Mouse (Mus musculus): ENCODE data around the gene Hipk1. TPM values are rescaled to one million over a fixed set of nuclear protein-coding genes. Genes with fewer than 3 reads are reported as not detected.

Gene Hipk1
- total RNA-seq, 2 experiments from 2014 or later: 69.6 to 76.7 TPM

DNA sequence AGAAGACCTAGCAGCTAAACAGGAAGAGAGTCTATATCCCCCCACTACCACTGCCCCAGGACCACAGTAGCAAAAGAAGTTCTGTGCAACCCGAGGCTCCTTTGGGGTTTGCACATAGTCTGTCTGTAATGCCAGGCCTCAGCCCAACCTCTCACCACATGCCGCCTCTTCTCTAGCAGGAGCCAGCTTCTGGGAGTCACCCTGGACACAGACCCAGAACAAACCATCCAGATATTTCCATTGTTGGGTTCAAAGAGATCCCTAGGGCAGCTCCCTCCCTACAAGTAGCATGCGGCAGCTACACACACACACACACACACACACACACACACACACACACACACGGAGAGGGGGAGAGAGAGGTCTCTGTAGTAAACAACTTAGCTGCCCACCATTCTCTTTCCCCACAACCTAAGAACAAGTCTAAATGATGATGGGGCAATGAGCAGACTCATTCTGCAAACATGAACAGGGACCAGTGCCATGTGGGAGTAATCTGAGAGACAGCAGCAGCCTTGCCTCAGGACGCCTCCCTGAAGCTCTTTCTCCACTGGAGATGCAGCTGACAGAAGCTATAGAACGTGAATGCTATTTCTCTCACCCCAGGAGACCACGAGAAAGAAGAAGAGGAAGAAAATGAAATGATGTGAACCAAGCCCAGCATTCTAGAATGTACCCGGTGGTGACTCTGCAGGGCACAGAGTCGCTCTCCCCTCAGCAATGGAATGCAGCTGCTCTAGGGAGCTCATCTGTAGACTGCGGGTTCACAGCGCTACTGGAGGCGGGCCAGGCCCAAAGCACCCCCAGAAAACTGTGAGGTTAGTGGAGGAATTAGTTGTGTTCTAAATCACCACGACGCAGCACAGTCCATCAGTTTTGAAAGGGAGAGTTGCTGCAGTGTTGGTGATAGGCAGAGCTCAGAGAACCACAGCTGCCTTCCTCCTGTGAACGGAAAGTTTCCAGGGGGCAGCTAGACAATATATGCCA, 74.3 kb downstream of the Hipk1 start:
- DNase-seq (ENCODE audit: low spot score in 2 of 2): peak in 1 of 2 experiments; percentile 29

DNA sequence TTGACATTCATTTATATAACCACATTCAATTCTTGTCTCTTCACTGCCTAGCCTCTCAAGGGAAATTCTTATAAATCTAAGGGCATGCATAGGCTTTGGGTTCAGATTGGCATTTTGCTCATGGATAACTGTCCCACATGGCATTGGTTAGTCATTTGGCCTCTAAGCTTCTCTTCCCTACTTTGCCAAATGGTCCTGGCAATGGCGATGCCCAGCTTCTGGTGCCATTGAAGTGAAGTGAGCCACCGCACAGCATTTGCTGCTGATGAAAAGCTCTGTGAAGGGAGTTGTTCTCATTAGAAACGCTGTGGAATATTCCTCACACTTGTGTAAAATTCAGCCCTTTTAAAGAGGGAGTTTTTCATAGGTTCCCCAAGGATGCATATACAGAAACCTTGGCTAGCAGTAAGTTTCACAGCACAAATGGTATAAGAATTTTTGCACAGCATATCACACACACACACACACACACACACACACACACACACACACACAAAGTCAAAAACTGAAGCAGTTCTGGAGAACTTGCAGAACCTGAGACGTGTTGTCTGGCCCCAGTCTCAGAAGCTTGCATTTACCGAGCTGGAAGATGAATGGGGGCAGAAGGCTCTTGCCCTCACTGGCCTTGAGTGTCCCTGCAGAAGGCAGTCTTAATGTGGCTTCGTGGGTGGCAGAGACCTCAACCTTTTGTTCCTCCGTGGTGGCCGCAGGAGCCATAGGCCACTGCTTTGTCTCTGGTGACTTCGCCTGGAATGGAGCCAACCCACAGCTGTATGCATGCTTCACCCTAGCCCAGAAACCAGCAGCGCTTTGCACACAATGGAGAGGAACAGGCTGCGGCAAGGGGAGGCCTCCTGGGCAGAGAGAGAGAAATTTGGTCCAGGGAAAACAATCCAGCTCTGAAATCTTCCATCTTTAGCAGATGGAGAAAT, 75.3 kb downstream of the Hipk1 start:
- DNase-seq (ENCODE audit: low spot score in 2 of 2): peak; percentile 43 to 69

DNA sequence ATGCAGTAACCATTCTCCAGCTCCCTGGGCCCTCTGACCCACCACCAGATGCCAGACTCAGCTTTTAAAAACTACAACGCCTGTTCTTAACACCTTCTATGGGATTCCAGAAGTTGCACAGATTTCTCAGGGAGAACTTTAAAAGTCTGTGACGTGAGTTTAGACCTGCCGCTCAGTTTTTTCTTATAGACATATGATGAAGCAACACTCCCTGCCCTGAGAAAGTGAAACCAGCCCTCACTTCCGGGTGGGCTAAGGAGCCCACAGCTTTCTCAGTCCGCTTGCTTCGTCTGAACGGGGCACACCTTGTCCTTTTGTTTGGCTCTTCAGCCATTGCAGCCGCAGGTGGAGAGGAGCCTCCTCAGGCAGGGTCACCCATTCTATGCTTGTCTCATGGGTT, 76.4 kb downstream of the Hipk1 start:
- no peak for DNase-seq (ENCODE audit: low spot score in 2 of 2)

DNA sequence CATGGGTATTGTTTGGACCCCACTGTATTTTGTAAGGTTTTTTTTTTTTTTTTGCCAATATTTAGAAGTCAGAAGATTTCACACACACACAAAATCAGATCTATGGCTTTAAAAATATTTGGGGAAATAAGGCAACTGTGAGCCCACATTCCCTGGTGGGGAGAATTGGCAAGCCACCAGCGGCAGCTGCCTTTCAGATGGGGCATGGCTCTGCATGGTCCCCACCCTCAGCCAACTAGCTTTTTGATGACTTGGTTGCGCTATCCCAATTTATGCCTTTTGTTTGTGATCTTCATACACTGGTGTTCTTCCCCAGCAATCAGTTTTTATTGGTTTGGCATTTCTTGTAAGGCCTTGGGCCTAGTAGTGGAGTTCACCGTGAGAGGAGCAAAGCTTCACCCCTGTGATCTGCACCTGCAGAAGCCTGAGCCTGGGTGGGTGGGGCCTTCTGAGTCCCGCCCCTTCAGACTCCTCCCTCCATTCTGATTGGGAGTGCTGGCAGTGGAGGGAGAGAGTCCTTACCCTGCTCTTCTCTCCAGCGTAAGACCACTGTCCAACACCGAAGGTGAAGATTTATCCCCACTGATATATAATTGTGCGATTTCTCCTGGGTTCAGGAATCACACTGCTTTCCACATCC, 77.0 kb downstream of the Hipk1 start:
- no peak for DNase-seq (ENCODE audit: low spot score in 2 of 2)

DNA sequence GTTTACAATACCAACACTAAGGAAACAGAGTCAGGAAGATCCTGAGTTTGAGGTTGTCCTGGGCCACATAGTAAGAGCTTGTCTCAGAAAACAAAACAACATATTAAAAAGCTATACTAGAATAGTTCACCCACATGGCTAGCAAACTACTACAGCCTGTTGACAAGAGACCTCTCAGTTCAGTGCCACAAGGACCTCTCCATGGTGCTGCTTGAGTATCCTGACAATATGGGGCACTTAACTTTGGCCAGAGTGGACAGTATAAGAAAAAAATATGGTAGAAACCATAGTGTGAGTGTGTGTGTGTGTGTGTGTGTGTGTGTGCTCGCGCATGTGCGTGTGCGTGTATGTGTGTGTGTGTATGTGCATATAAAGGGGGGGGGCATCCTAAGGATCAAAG, 79.2 kb downstream of the Hipk1 start:
- DNase-seq (ENCODE audit: low spot score in 2 of 2): no peak

DNA sequence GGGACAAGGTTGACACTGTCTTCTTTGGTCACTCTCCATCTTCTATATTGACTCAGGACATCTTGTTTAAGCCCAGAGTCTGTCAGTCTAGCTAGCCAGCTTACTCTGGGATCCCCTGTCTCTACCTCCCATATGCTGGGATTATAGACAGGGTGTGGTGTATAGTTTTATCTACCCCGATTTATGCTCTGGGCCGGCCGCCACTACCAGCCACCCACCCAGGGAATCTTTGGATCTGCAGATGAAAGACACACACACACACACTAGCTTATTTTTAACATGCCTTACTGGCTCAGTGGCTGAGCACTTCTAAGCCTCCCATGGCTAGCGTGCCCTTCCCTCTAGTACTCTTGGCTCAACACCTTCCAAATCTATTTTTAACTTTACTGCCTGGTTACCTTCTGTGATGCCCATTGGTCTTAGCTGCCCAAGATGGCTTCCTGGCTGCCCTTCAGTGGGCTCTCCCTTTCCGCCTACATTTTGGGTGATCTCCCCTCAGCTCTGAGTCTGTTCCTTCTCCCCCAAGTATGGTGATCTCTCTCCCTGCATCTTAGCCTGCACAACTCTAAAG, 81.8 kb downstream of the Hipk1 start:
- no peak for DNase-seq (ENCODE audit: low spot score in 2 of 2)

DNA sequence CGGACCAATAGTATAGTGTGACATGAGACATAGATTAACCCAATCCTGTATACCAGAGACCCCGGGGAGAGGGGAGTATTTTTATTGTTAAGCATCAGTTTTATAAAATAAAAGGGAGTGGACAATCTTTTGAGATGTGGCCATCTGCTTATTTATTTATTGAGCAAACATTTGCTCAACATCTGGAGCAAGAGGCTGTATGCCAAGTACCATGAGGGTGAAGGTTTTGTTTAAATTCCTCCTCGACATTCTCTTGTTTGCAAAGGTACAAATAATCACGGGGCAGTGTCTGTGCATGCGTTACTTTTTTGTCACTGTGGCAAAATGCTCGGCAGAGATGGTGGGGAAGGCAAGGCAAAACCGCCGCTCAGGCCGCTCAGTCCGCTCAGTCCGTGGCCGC, 85.9 kb downstream of the Hipk1 start:
- DNase-seq (ENCODE audit: low spot score in 2 of 2): no peak

DNA sequence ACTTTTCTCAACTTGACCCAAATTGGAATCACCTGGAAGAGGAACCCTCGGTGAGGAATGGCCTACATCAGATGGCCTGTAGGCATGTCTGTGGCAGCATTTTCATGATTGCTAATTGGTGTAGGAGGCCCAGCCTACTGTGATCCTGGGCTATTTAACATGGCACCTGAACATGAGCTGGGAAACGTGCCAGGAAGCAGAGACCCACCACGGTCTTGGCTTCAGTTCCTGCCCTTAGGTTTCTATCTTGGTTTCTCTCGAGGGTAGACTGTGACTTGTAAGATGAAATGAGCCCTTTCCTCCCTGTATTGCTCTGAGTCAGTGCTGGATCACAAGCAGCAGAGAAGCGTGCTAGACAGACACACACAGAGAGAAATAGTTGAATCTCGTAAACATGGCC, 86.7 kb downstream of the Hipk1 start:
- no peak for DNase-seq (ENCODE audit: low spot score in 2 of 2)

DNA sequence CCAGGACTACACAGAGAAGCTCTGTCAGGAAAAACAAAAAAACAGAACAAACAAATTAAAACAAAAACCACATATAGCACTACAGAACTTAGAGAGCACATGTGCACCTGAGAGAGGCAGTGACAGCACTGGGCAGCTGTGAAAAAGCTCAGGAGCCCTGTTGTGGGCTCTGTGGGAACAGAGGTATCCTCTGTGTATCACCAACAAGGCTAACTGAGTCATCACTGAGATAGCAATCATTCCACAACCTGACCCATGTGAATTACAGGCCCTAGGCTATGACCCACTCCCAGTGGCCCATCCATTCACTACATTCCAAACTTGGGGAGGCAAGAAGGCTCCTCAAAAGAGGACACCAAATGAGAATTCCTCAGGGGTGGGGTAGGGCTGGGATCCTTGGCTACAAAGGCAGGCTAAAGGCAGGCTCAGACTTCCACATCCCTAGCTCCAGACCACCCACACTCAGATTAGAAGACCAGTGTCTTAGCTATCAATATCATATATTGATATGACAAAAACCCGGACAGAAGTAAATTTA, 94.9 kb downstream of the Hipk1 start:
- DNase-seq (ENCODE audit: low spot score in 2 of 2): no peak

DNA sequence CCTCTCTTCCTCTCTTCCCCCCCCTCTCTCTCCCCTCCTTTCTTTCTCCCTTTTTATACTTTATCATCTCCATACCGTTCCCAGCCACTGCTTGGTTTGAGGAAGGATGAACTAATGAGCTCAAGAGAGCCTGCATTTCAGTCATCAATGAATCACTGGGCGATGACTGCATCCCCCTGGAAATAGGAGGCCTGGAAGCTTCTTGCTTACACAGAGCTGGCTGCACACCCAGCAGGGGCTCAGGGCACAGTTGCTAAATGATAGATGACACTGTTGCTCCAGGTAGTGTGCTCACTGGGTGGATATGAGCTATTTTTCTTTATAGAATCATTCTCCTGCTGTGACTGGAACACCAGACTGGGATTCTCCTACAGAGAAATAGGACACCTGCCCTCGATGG, 95.8 kb downstream of the Hipk1 start:
- DNase-seq (ENCODE audit: low spot score in 2 of 2): no peak

DNA sequence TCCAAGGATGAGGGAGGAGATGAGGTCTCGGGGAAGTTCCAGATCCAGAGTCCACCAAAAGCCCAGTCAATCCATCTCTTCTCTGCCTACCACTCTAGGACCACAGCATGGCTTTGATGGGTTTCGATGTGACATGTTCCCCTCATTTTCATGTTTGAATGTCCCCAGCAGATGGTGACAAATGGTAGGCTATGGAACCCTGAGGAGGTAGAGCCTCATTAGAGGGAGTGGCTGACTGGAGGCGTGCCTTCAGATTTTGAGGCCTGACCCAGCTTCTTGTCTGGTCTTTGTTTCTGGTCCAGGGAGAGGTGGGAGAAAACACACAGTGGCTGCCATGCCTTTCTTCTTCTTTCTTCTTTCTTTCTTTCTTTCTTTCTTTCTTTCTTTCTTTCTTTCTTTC, 100.9 kb downstream of the Hipk1 start:
- DNase-seq (ENCODE audit: low spot score in 2 of 2): no peak

Other genes starting within 250 kb of the Hipk1 start
- not detected for gene Syt6, start 216.3 kb downstream of the Hipk1 start, total RNA-seq (2021)
- 1 to 10 TPM in 1 of 2 experiments, not detected in 1; 9.2 TPM for gene Atg4a-ps, start 145.5 kb downstream of the Hipk1 start, total RNA-seq (2021)
- gene Olfml3, start 53.6 kb downstream of the Hipk1 start, total RNA-seq (2021): 10 to 100 TPM; 17.1 to 18.9 TPM
- gene Gm10964, start 52.2 kb downstream of the Hipk1 start, total RNA-seq (2021): not detected
- 10 to 100 TPM in 1 of 2 experiments, 1 to 10 TPM in 1; 6.7 to 10.6 TPM for gene Dclre1b, start 17.9 kb upstream of the Hipk1 start, total RNA-seq (2021)
- gene Ap4b1, start 18.0 kb upstream of the Hipk1 start, total RNA-seq (2021): 10 to 100 TPM; 12.8 to 15.5 TPM
- under 1 TPM; 0.20 to 0.21 TPM for gene Gm43064, start 18.0 kb upstream of the Hipk1 start, total RNA-seq (2021)
- gene Bcl2l15, start 41.0 kb upstream of the Hipk1 start, total RNA-seq (2021): under 1 TPM in 1 of 2 experiments, not detected in 1; 0.23 TPM
- gene Ptpn22, start 68.2 kb upstream of the Hipk1 start, total RNA-seq (2021): under 1 TPM; 0.49 to 0.52 TPM
- gene Rsbn1, start 122.6 kb upstream of the Hipk1 start, total RNA-seq (2021): 10 to 100 TPM in 1 of 2 experiments, 1 to 10 TPM in 1; 9.8 to 11.9 TPM
- gene Phtf1, start 176.5 kb upstream of the Hipk1 start, total RNA-seq (2021): 10 to 100 TPM; 17.7 to 18.3 TPM

Data from gastrocnemius, postnatal 4 days (tissue).